Mouse (Mus musculus) CD8-positive naive resting alpha-beta T cell, adult 57 days (primary cell): ENCODE results near the gene Extl2. TPM values are rescaled to one million over a fixed set of nuclear protein-coding genes. Genes with fewer than 3 reads are reported as not detected.

Experiments
- total RNA-seq: library from RNA; stranded (reverse); gene quantifications from one replicate; pipeline ENCODE4 v1.2.4, GENCODE M21; 2023

Gene Extl2
- 2.3 TPM for total RNA-seq

DNA sequence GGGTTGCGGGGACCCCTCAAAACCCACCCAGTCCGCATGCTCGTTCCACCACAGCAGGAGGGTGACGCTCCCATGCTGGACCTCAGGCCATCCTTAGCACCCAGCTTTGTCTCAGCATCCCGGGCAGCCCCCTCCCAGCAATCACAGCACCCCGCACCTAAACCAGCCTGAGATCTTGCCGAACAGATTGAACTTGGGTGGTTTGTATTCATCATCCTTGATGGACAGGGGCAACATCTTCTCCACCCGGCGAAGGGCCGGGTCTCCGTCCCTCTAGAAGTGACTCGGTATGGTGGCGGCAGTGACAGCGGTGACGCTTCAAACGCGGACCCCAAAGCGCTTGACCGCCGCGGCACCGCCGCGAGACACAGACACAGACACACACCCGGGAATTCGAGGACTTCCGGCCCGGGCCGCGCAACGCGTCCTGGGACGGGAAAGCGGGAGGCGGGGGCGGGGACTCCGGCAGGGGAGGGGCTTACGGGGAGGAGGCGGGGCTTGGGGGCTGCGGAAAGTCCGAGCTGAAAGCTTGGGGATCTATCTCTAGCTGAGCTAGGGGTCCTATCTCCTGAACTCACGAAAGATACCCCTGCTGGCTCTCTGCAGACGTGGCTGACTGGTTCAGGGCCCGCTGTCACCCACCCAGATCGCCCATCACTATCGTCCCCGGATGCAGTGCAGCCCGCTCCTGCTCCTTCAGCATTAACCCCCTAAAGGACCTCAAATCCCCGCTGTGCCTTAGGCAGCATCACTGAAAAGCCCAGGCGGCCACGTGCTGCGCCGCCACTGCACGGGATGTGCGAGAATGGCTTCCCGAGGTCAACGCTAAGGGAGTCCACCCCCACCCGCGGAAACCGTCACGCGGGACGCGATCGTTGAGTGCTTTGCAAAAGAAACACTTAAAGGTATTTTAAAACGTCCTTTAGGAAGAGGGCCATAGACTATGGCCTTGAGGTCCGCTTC, at the start of gene Extl2, which contains the start of gene Slc30a7:
Gene Extl2 (plus strand): TSS at position 485 of the 963 bp plus-strand sequence.
Gene Slc30a7 (minus strand): TSS at position 429 of the 963 bp plus-strand sequence.

Other genes starting within 250 kb of the Extl2 start
- 90.9 TPM for gene Dph5, start 119.6 kb upstream of the Extl2 start, total RNA-seq
- gene Slc30a7, start 56 bp upstream of the Extl2 start, total RNA-seq: 40.8 TPM
- 7.5 TPM for gene Vcam1, start 122.2 kb downstream of the Extl2 start, total RNA-seq
- not detected for gene Gpr88, start 246.0 kb downstream of the Extl2 start, total RNA-seq